Mouse (Mus musculus): ENCODE results near the gene Rnf225.
"Not testable (repeated sequence)": the region's sequence is repeated elsewhere in the genome, so short reads cannot be mapped to it uniquely, and the experiment has no call there.

Gene Rnf225

GRCm38 (mm10) chr7:12927191-12927680 lies at the start of gene Rnf225:
Gene Rnf225 (plus strand): TSS chr7:12927416.
- peak; percentile 52 for DNase-seq

- no peak for DNase-seq
These were observed 47.2 kb upstream of the Rnf225 start for GRCm38 (mm10) chr7:12880036-12880435.

GRCm38 (mm10) chr7:12880497-12880896 lies 46.7 kb upstream of the Rnf225 start:
- DNase-seq, result not testable (repeated sequence)

GRCm38 (mm10) chr7:12880911-12881660 lies 46.1 kb upstream of the Rnf225 start, which contains the start of gene Zfp128:
Gene Zfp128 (plus strand): TSS chr7:12881177.
- DNase-seq, result peak; percentile 94

GRCm38 (mm10) chr7:12886563-12887266 lies 40.5 kb upstream of the Rnf225 start:
- no peak for DNase-seq

GRCm38 (mm10) chr7:12887585-12887984 lies 39.6 kb upstream of the Rnf225 start:
- no peak for DNase-seq

GRCm38 (mm10) chr7:12890928-12891327 lies 36.3 kb upstream of the Rnf225 start:
- DNase-seq, result no peak

GRCm38 (mm10) chr7:12891334-12891733 lies 35.9 kb upstream of the Rnf225 start:
- no peak for DNase-seq

GRCm38 (mm10) chr7:12897655-12898410 lies 29.4 kb upstream of the Rnf225 start, which contains the start of gene Zscan22:
Gene Zscan22 (plus strand): TSS chr7:12897815.
- DNase-seq, result peak; percentile 93

GRCm38 (mm10) chr7:12901517-12901916 lies 25.7 kb upstream of the Rnf225 start:
- no peak for DNase-seq

- no peak for DNase-seq
These were observed 23.6 kb upstream of the Rnf225 start for GRCm38 (mm10) chr7:12903623-12904022.

- DNase-seq, result no peak
These were observed 22.1 kb upstream of the Rnf225 start for GRCm38 (mm10) chr7:12905146-12905545.

- DNase-seq, result peak; percentile 81
These were observed 17.7 kb upstream of the Rnf225 start for GRCm38 (mm10) chr7:12909498-12909962.

- peak; percentile 72 for DNase-seq
These were observed 17.0 kb upstream of the Rnf225 start for GRCm38 (mm10) chr7:12910181-12910668.

- DNase-seq, result no peak
These were observed 13.7 kb upstream of the Rnf225 start for GRCm38 (mm10) chr7:12913556-12913955.

- DNase-seq, result not testable (repeated sequence)
These were observed 6.7 kb upstream of the Rnf225 start for GRCm38 (mm10) chr7:12920495-12920894.

- no peak for DNase-seq
These were observed 5.9 kb upstream of the Rnf225 start for GRCm38 (mm10) chr7:12921318-12921704.

GRCm38 (mm10) chr7:12921705-12922465 lies 5.3 kb upstream of the Rnf225 start, which contains the start of gene Rps5:
Gene Rps5 (plus strand): TSS chr7:12922290.
- peak; percentile 98 for DNase-seq

GRCm38 (mm10) chr7:12922729-12923128 lies 4.5 kb upstream of the Rnf225 start:
- DNase-seq, result no peak

GRCm38 (mm10) chr7:12926316-12926715 lies 900 bp upstream of the Rnf225 start:
- DNase-seq, result no peak

GRCm38 (mm10) chr7:12927693-12928589 lies 725 bp downstream of the Rnf225 start:
- peak; percentile 9 for DNase-seq

Measured in kidney, adult 18-20 months (tissue).